Mouse (Mus musculus) erythroblast, embryonic 14.5 days (primary cell): Measurements from ENCODE around the gene Ccnd2. TPM values are rescaled to one million over a fixed set of nuclear protein-coding genes. Genes with fewer than 3 reads are reported as not detected.

ENCODE experiments used
- H3K27me3 ChIP-seq: 2 replicates; pipeline ENCODE4 v1.6.1; 2012; ENCODE audit warnings: inconsistent platforms; ENCODE audit not compliant: control insufficient read depth
- H3K36me3 ChIP-seq: 2 replicates; pipeline ENCODE4 v1.6.1; 2012; ENCODE audit warnings: mild to moderate bottlenecking, inconsistent platforms; ENCODE audit not compliant: control insufficient read depth
- H3K4me1 ChIP-seq: 2 replicates; pipeline ENCODE4 v1.6.1; 2012; ENCODE audit warnings: inconsistent platforms; ENCODE audit not compliant: control insufficient read depth
- H3K4me3 ChIP-seq: replicated peaks from 2 replicates; pipeline ENCODE3; 2012; ENCODE audit warnings: moderate library complexity, mild to moderate bottlenecking, inconsistent platforms
- H3K9me3 ChIP-seq: 2 replicates; pipeline ENCODE4 v1.6.1; 2012; ENCODE audit warnings: low read length, inconsistent platforms, mixed read lengths; ENCODE audit not compliant: control insufficient read depth
- GATA1 ChIP-seq: IDR thresholded peaks from 2 replicates; pipeline ENCODE4 v1.6.1; 2012; ENCODE audit warnings: low read length, inconsistent platforms, mixed read lengths
- TAL1 ChIP-seq: IDR thresholded peaks from 3 replicates; pipeline ENCODE4 v1.6.1; 2012; ENCODE audit warnings: low read length, inconsistent platforms, mixed read lengths
- polyA plus RNA-seq: library from polyadenylated mRNA; stranded (reverse); fragments of >175 nt; gene quantifications from 2 replicates; pipeline ENCODE4 v1.2.3, GENCODE M21; 2012

Gene Ccnd2
- polyA plus RNA-seq, 1 experiment, result 0.74 TPM

- H3K4me3 ChIP-seq, result peak overlapping the region; percentile 63
- peaks cover 78% of the 10 kb centered on the region for H3K27me3 ChIP-seq
- TF ChIP-seq GATA1, result no peak
- no peak for TF ChIP-seq TAL1
- peaks cover 50% of the 10 kb centered on the region for H3K4me1 ChIP-seq
- H3K36me3 ChIP-seq, result no peaks in the 10 kb centered on the region
- H3K9me3 ChIP-seq, result peaks cover 12% of the 10 kb centered on the region; the same call in 1 of the 2 replicates
Measured at GRCm38 (mm10) chr6:127149944-127150662, 1.9 kb downstream of the Ccnd2 start.

- H3K9me3 ChIP-seq, result peaks cover 12% of the 10 kb centered on the region; the same call in 1 of the 2 replicates
- H3K27me3 ChIP-seq, result peaks cover 71% of the 10 kb centered on the region
- no peak for TF ChIP-seq TAL1
- no peak for TF ChIP-seq GATA1
- peak overlapping the region; percentile 63 for H3K4me3 ChIP-seq
- H3K36me3 ChIP-seq, result no peaks in the 10 kb centered on the region
- peaks cover 50% of the 10 kb centered on the region for H3K4me1 ChIP-seq
Measured at GRCm38 (mm10) chr6:127149303-127149943, 2.6 kb downstream of the Ccnd2 start.

- Histone ChIP-seq H3K36me3 (no peaks in the 10 kb centered on the region), H3K4me3 (peak overlapping the region; percentile 63), H3K27me3 (peaks cover 64% of the 10 kb centered on the region), H3K9me3 (peaks cover 8% of the 10 kb centered on the region; the same call in 1 of the 2 replicates), H3K4me1 (peaks cover 46% of the 10 kb centered on the region)
- TF ChIP-seq TAL1 (no peak), GATA1 (no peak)
Measured at GRCm38 (mm10) chr6:127148526-127149302, 3.3 kb downstream of the Ccnd2 start.

- peaks cover 47% of the 10 kb centered on the region for H3K4me1 ChIP-seq
- TF ChIP-seq GATA1 (no peak), TAL1 (no peak)
- no peaks in the 10 kb centered on the region for H3K36me3 ChIP-seq
- peaks cover 54% of the 10 kb centered on the region for H3K27me3 ChIP-seq
- no peak overlapping the region for H3K4me3 ChIP-seq
- H3K9me3 ChIP-seq, result peaks cover 6% of the 10 kb centered on the region; the same call in 1 of the 2 replicates
Measured at GRCm38 (mm10) chr6:127147665-127148064, 4.3 kb downstream of the Ccnd2 start.

- peaks cover 41% of the 10 kb centered on the region for H3K27me3 ChIP-seq
Measured at GRCm38 (mm10) chr6:127146322-127146947, 5.6 kb downstream of the Ccnd2 start.

GRCm38 (mm10) chr6:127145464-127146190, 6.4 kb downstream of the Ccnd2 start:
- Histone ChIP-seq H3K27me3 (peaks cover 33% of the 10 kb centered on the region), H3K4me1 (peaks cover 34% of the 10 kb centered on the region), H3K4me3 (no peak overlapping the region), H3K9me3 (peaks cover 6% of the 10 kb centered on the region; the same call in 1 of the 2 replicates), H3K36me3 (no peaks in the 10 kb centered on the region)
- TF ChIP-seq GATA1, result no peak
- TF ChIP-seq TAL1, result no peak

More at GRCm38 (mm10) chr6:127146322-127146947, 5.6 kb downstream of the Ccnd2 start:
- H3K9me3 ChIP-seq, result peaks cover 6% of the 10 kb centered on the region; the same call in 1 of the 2 replicates
- peaks cover 40% of the 10 kb centered on the region for H3K4me1 ChIP-seq
- H3K36me3 ChIP-seq, result no peaks in the 10 kb centered on the region
- TF ChIP-seq GATA1 (no peak), TAL1 (no peak)
- no peak overlapping the region for H3K4me3 ChIP-seq

- Histone ChIP-seq H3K36me3 (peaks cover 4% of the 10 kb centered on the region), H3K4me3 (no peak overlapping the region), H3K4me1 (peaks cover 23% of the 10 kb centered on the region)
Measured at GRCm38 (mm10) chr6:127143576-127144288, 8.3 kb downstream of the Ccnd2 start.

More at GRCm38 (mm10) chr6:127143576-127144288, 8.3 kb downstream of the Ccnd2 start:
- Histone ChIP-seq H3K27me3 (peaks cover 14% of the 10 kb centered on the region), H3K9me3 (no peaks in the 10 kb centered on the region)
- TF ChIP-seq TAL1 (no peak), GATA1 (no peak)
